Comparison of ENCODE assay signal across 18 mouse cellular contexts in genomic region chr3:27873268-27874073, GRCm38 (mm10). TPM values are rescaled to one million over a fixed set of nuclear protein-coding genes. Genes with fewer than 3 reads are reported as not detected.
DNase-seq lines count a peak whose midpoint lies in the region; ATAC-seq and TF ChIP-seq lines count a peak whose summit lies in the region.
"Had no signal": no experiment of that assay in that cellular context is flagged by ENCODE, and none has a peak within 500 bp of the region (broad histone marks: within the 10 kb centered on the region; RNA-seq: fewer than 3 reads in every experiment).

No protein-coding gene starts in this region.

- no peak for ATAC-seq in liver, embryonic 11.5 days (replicated peaks; ENCODE audit: low FRiP score)
- peak; percentile 79 for ATAC-seq in forebrain, embryonic 16.5 days
- ATAC-seq in stomach, postnatal 0 days (ENCODE audit: low FRiP score, low TSS enrichment) = no peak
- ATAC-seq: intestine, embryonic 16.5 days; lung, postnatal 0 days had no signal

- intact Hi-C loops in heart, postnatal 36 days (cut with DNase I) = no loop called here

- TF ChIP-seq EP300 in stomach, postnatal 0 days (optimal IDR thresholded peaks at IDR 0.05) = no peak

- no peak overlapping the region for H3K27ac ChIP-seq in liver, embryonic 11.5 days (ENCODE audit: low read depth, low read length)
- H3K27ac ChIP-seq in forebrain, embryonic 16.5 days (ENCODE audit: low read length) = no peak overlapping the region
- no peak overlapping the region for H3K27ac ChIP-seq in stomach, postnatal 0 days (replicated peaks)
- H3K27ac ChIP-seq: liver, embryonic 14.5 days had no signal

- no peak overlapping the region for H3K9ac ChIP-seq in liver, embryonic 11.5 days (ENCODE audit: low read depth, low read length)
- no peak overlapping the region for H3K9ac ChIP-seq in forebrain, embryonic 16.5 days (replicated peaks; ENCODE audit: low read depth, low read length)
- H3K9ac ChIP-seq in stomach, postnatal 0 days (ENCODE audit: low read length) = no peak overlapping the region
- H3K9ac ChIP-seq: liver, embryonic 14.5 days had no signal

- H3K4me3 ChIP-seq in liver, embryonic 11.5 days (ENCODE audit: low read depth, low read length) = no peak overlapping the region
- no peak overlapping the region for H3K4me3 ChIP-seq in forebrain, embryonic 16.5 days (replicated peaks; ENCODE audit: low read length)
- H3K4me3 ChIP-seq in stomach, postnatal 0 days (ENCODE audit: low read depth, low read length) = no peak overlapping the region
- H3K4me3 ChIP-seq: megakaryocyte, embryonic 14.5 days had no signal

- TF ChIP-seq CTCF in stomach, postnatal 0 days (IDR thresholded peaks at IDR 0.05; ENCODE audit: low read depth) = no peak

- no peaks in the 10 kb centered on the region for H3K36me3 ChIP-seq in liver, embryonic 11.5 days (ENCODE audit: control insufficient read depth, insufficient read depth, low read length)
- H3K36me3 ChIP-seq in forebrain, embryonic 16.5 days (ENCODE audit: control insufficient read depth, insufficient read depth) = no peaks in the 10 kb centered on the region
- no peaks in the 10 kb centered on the region for H3K36me3 ChIP-seq in stomach, postnatal 0 days (ENCODE audit: control insufficient read depth, insufficient read depth, low read length)

- H3K4me2 ChIP-seq in liver, embryonic 11.5 days = no peak overlapping the region
- H3K4me2 ChIP-seq in forebrain, embryonic 16.5 days (ENCODE audit: low read length) = no peak overlapping the region
- no peak overlapping the region for H3K4me2 ChIP-seq in stomach, postnatal 0 days (replicated peaks; ENCODE audit: low read depth)

- H3K4me1 ChIP-seq in liver, embryonic 11.5 days (replicated peaks; ENCODE audit: control insufficient read depth, insufficient read depth, low read length) = no peaks in the 10 kb centered on the region
- no peaks in the 10 kb centered on the region for H3K4me1 ChIP-seq in forebrain, embryonic 16.5 days (replicated peaks; ENCODE audit: control insufficient read depth, insufficient read depth, low read length)
- no peaks in the 10 kb centered on the region for H3K4me1 ChIP-seq in stomach, postnatal 0 days (replicated peaks; ENCODE audit: control insufficient read depth, insufficient read depth)
- H3K4me1 ChIP-seq: megakaryocyte, embryonic 14.5 days had no signal

- WGBS in liver, embryonic 11.5 days = 74% methylated on average over 9 of the region's 9 CpGs
- 62% methylated on average over 9 of the region's 9 CpGs for WGBS in forebrain, embryonic 16.5 days
- WGBS in stomach, postnatal 0 days = 69% methylated on average over 9 of the region's 9 CpGs

- no peaks in the 10 kb centered on the region for H3K27me3 ChIP-seq in liver, embryonic 11.5 days (replicated peaks; ENCODE audit: control insufficient read depth, insufficient read depth, low read length)
- H3K27me3 ChIP-seq in forebrain, embryonic 16.5 days (replicated peaks; ENCODE audit: control insufficient read depth, insufficient read depth, low read length) = no peaks in the 10 kb centered on the region
- no peaks in the 10 kb centered on the region for H3K27me3 ChIP-seq in stomach, postnatal 0 days (ENCODE audit: control insufficient read depth, insufficient read depth, low read length)

- H3K9me3 ChIP-seq in liver, embryonic 11.5 days (ENCODE audit: control insufficient read depth, low read length) = no peaks in the 10 kb centered on the region
- H3K9me3 ChIP-seq in forebrain, embryonic 16.5 days (ENCODE audit: control insufficient read depth, low read length) = no peaks in the 10 kb centered on the region
- H3K9me3 ChIP-seq in stomach, postnatal 0 days (ENCODE audit: control insufficient read depth, low read length) = no peaks in the 10 kb centered on the region

- DNase-seq in heart, adult 11 months = peak; percentile 8
- no peak for DNase-seq in heart, postnatal 36 days
- DNase-seq in liver, embryonic 11.5 days (ENCODE audit: low spot score) = peak; percentile 10
- DNase-seq in liver = no peak
- DNase-seq in stomach, postnatal 0 days (ENCODE audit: low spot score) = peak; percentile 4
- DNase-seq in left cerebral cortex, adult 18-20 months (ENCODE audit: low spot score in 2 of 2) = no peak
- DNase-seq in B cell, adult 2 months = no peak
- DNase-seq: cerebellum, adult 8-10 months; heart, adult 18-20 months; thymus, adult 18-20 months had no signal

RNA-seq across cellular contexts. Expression of gene Tmem212, which starts 22.7 kb away (rescaled TPM):
- total RNA-seq in heart, postnatal 36 days (2021) = not detected
- polyA plus RNA-seq in liver, embryonic 11.5 days (2014; fragmentation: Nextera tagmentation; extraction: Ambion mirVana) = not detected in 2 replicates
- 0.48 TPM in 1 of 2 replicates, not detected in the other for polyA plus RNA-seq in forebrain, embryonic 16.5 days (2015; fragmentation: Nextera tagmentation; extraction: Ambion mirVana)
- not detected in 2 replicates for polyA plus RNA-seq in stomach, postnatal 0 days (2015; fragmentation: Nextera tagmentation; extraction: Ambion mirVana)
- under 1 TPM in 1 of 2 experiments, not detected in 1; 0.72 TPM for total RNA-seq in left cerebral cortex, adult 18-20 months (2021)
- total RNA-seq: ES-E14; left cerebral cortex, postnatal 25 days had no signal
- polyA plus RNA-seq: heart, embryonic 16.5 days; intestine, embryonic 16.5 days; liver, embryonic 14.5 days had no signal

Comparison
In these comparisons a context has a peak if more than half of its experiments do, and no peak if none do; other contexts are left out.
1. DNase-seq: peak in heart, adult 11 months (single experiment), liver, embryonic 11.5 days (single experiment) and stomach, postnatal 0 days (single experiment); none in heart, postnatal 36 days (0 of 2), liver (single experiment), left cerebral cortex, adult 18-20 months (0 of 2) and B cell, adult 2 months (0 of 2).